In genomic region chr1:83771160-83771559, GRCm38 (mm10) we compare ENCODE assay signal across 25 mouse cellular contexts.
DNase-seq lines count a peak whose midpoint lies in the region; ATAC-seq lines count a peak whose summit lies in the region.
"Had no signal": no experiment of that assay in that cellular context is flagged by ENCODE, and none has a peak within 500 bp of the region (broad histone marks: within the 10 kb centered on the region; RNA-seq: fewer than 3 reads in every experiment).

No protein-coding gene starts in this region.

- intact Hi-C loops in gastrocnemius, postnatal 36 days (cut with DNase I): no loop called here

- H3K9ac ChIP-seq in heart, embryonic 11.5 days (ENCODE audit: low read depth, low read length): no peak overlapping the region
- H3K9ac ChIP-seq: embryonic facial prominence, embryonic 13.5 days; forebrain, embryonic 13.5 days; heart, embryonic 13.5 days; hindbrain, embryonic 14.5 days had no signal

- H3K27me3 ChIP-seq in heart, embryonic 11.5 days (ENCODE audit: control insufficient read depth, insufficient read depth, low read length): no peaks in the 10 kb centered on the region
- H3K27me3 ChIP-seq: embryonic facial prominence, embryonic 13.5 days; forebrain, embryonic 13.5 days; heart, embryonic 13.5 days had no signal

- peak; percentile 9 to 64 for DNase-seq in adrenal gland, adult (ENCODE audit: inconsistent age in 2 of 2, low spot score in 1 of 2)
- no peak for DNase-seq in adrenal gland, postnatal 14 days
- peak; percentile 21 for DNase-seq in gastrocnemius, adult 18-20 months (ENCODE audit: low spot score)
- DNase-seq in gastrocnemius, postnatal 36 days: no peak
- peak; percentile 4 to 7 for DNase-seq in heart, adult 18-20 months
- DNase-seq in embryo, embryonic 11 days: no peak
- DNase-seq: cerebellum, adult 11 months; cerebellum, adult 2 months; cerebellum, adult 9-11 months; cerebellum, postnatal 25 days; heart, postnatal 14 days; heart, postnatal 4 days; kidney, adult 18-20 months; kidney, adult 9 months had no signal

- WGBS in heart, embryonic 11.5 days (ENCODE audit: insufficient replicate concordance): 71% methylated on average over 3 of the region's 3 CpGs

- no peak overlapping the region for H3K4me3 ChIP-seq in heart, embryonic 11.5 days (ENCODE audit: low read depth, low read length)
- H3K4me3 ChIP-seq: embryonic facial prominence, embryonic 10.5 days; embryonic facial prominence, embryonic 13.5 days; forebrain, embryonic 10.5 days; forebrain, embryonic 13.5 days; heart, embryonic 13.5 days had no signal

- ATAC-seq in heart, embryonic 11.5 days (replicated peaks; ENCODE audit: insufficient number of reproducible peaks, low FRiP score, low TSS enrichment): no peak
- ATAC-seq: forebrain, embryonic 13.5 days; forebrain, embryonic 16.5 days; hindbrain, postnatal 0 days; inflammation-experienced regulatory T-cells, adult 6 months; intestine, embryonic 16.5 days had no signal

- H3K4me2 ChIP-seq in heart, embryonic 11.5 days: no peak overlapping the region
- H3K4me2 ChIP-seq: embryonic facial prominence, embryonic 13.5 days; forebrain, embryonic 13.5 days; heart, embryonic 13.5 days; hindbrain, embryonic 14.5 days had no signal

- no peaks in the 10 kb centered on the region for H3K4me1 ChIP-seq in heart, embryonic 11.5 days (ENCODE audit: control insufficient read depth, insufficient read depth, low read length)
- H3K4me1 ChIP-seq: embryonic facial prominence, embryonic 10.5 days; embryonic facial prominence, embryonic 13.5 days; forebrain, embryonic 10.5 days; forebrain, embryonic 13.5 days; heart, embryonic 13.5 days had no signal

- no peaks in the 10 kb centered on the region for H3K9me3 ChIP-seq in heart, embryonic 11.5 days (replicated peaks; ENCODE audit: control insufficient read depth, low read length)
- H3K9me3 ChIP-seq: embryonic facial prominence, embryonic 10.5 days; embryonic facial prominence, embryonic 13.5 days; forebrain, embryonic 10.5 days; forebrain, embryonic 13.5 days; heart, embryonic 13.5 days had no signal

- H3K27ac ChIP-seq in heart, embryonic 11.5 days (ENCODE audit: low read depth, low read length): no peak overlapping the region
- H3K27ac ChIP-seq: embryonic facial prominence, embryonic 10.5 days; embryonic facial prominence, embryonic 13.5 days; forebrain, embryonic 10.5 days; forebrain, embryonic 13.5 days; heart, embryonic 13.5 days; hindbrain, embryonic 14.5 days; hindbrain, postnatal 0 days had no signal

- H3K36me3 ChIP-seq in heart, embryonic 11.5 days (ENCODE audit: control insufficient read depth, insufficient read depth, low read length): no peaks in the 10 kb centered on the region
- H3K36me3 ChIP-seq: embryonic facial prominence, embryonic 10.5 days; embryonic facial prominence, embryonic 13.5 days; forebrain, embryonic 10.5 days; heart, embryonic 13.5 days had no signal

Comparison
In these comparisons a context has a peak if more than half of its experiments do, and no peak if none do; other contexts are left out.
1. DNase-seq: peak in adrenal gland, adult (2 of 2), gastrocnemius, adult 18-20 months (single experiment) and heart, adult 18-20 months (2 of 2); none in adrenal gland, postnatal 14 days (single experiment), gastrocnemius, postnatal 36 days (0 of 2) and embryo, embryonic 11 days (single experiment).